Mouse (Mus musculus) liver, embryonic 14.5 days (tissue): ENCODE measurements around the gene Lrrc41. TPM values are rescaled to one million over a fixed set of nuclear protein-coding genes. Genes with fewer than 3 reads are reported as not detected.
A peak's percentile ranks its signal among the peaks of the same experiment; 100 is the strongest.

Experiments used
- ATAC-seq: fragments of 200-750 bp; cut with Nextera tagmentation; 2 replicates; pipeline ENCODE4 v1.8.0; 2017; ENCODE audit warnings: moderate number of reproducible peaks, mild to moderate bottlenecking, moderate library complexity; ENCODE audit not compliant: insufficient read depth
- DNase-seq, 3 experiments: peaks; one replicate each; pipeline ENCODE4 v3.0.0-alpha.2; 2012 to 2013; ENCODE audit warnings: low read depth in 3 of 3, low spot score in 3 of 3
- H3K27ac ChIP-seq: fragments of 300-500 bp; sonication (generic); 2 replicates; pipeline ENCODE4 v1.5.1; 2014; ENCODE audit warnings: moderate library complexity, mild to moderate bottlenecking, control low read depth, inconsistent platforms
- H3K27me3 ChIP-seq: fragments of 300-500 bp; sonication (generic); 2 replicates; pipeline ENCODE4 v1.6.1; 2014; ENCODE audit warnings: mild to moderate bottlenecking, low read length, moderate library complexity; ENCODE audit not compliant: control insufficient read depth, insufficient read depth
- H3K36me3 ChIP-seq: fragments of 300-500 bp; sonication (generic); replicated peaks from 2 replicates; pipeline ENCODE4 v1.6.1; 2014; ENCODE audit warnings: low read depth; ENCODE audit not compliant: control insufficient read depth, insufficient read depth
- H3K4me1 ChIP-seq, 2 experiments: fragments of 200-500 bp in 1 of 2; fragments of 300-500 bp in 1 of 2; sonication (generic) in 1 of 2; replicated peaks; 2 replicates each; pipeline ENCODE4 v1.6.1; 2012 to 2014; ENCODE audit warnings: antibody characterized with exemption in 1 of 2, inconsistent platforms in 1 of 2, low read length in 1 of 2; ENCODE audit not compliant: control insufficient read depth in 2 of 2, insufficient read depth in 2 of 2
- H3K4me2 ChIP-seq: fragments of 300-500 bp; sonication (generic); 2 replicates; pipeline ENCODE4 v1.6.1; 2014; ENCODE audit warnings: low read depth, mild to moderate bottlenecking, control low read depth, moderate library complexity
- H3K4me3 ChIP-seq, 2 experiments: fragments of 200-500 bp in 1 of 2; fragments of 300-500 bp in 1 of 2; sonication (generic) in 1 of 2; 2 replicates each; pipeline ENCODE4 v1.5.1; 2012 to 2014; ENCODE audit warnings: low read depth in 2 of 2, low read length in 2 of 2, mild to moderate bottlenecking in 2 of 2, control low read depth in 1 of 2, inconsistent platforms in 1 of 2, moderate library complexity in 1 of 2; ENCODE audit not compliant: insufficient read depth in 1 of 2
- H3K9ac ChIP-seq: fragments of 300-500 bp; sonication (generic); replicated peaks from 2 replicates; pipeline ENCODE4 v1.6.1; 2014; ENCODE audit warnings: mild to moderate bottlenecking, control low read depth, moderate library complexity
- H3K9me3 ChIP-seq: fragments of 300-500 bp; sonication (generic); 2 replicates; pipeline ENCODE4 v1.6.1; 2016; ENCODE audit warnings: low read length, mixed read lengths; ENCODE audit not compliant: control insufficient read depth
- CTCF ChIP-seq: IDR thresholded peaks from 2 replicates; pipeline ENCODE4 v1.5.1; 2016; ENCODE audit warnings: antibody characterized with exemption, low read depth, control low read depth
- EP300 ChIP-seq: IDR thresholded peaks from 2 replicates; pipeline ENCODE4 v1.6.1; 2016; ENCODE audit warnings: antibody characterized with exemption, low read depth
- WGBS: fragments of 180-500 bp; shearing (Covaris S2); extraction: QIAGEN DNeasy Blood & Tissue Kit; methylation state at CpG from one replicate; pipeline ENCODE4 v1.1.7; 2014; ENCODE audit not compliant: insufficient replicate concordance; 5-methylcytosine and 5-hydroxymethylcytosine counted together
- polyA plus RNA-seq, 2 experiments: library from polyadenylated mRNA; depleted of rRNA in 1 of 2; stranded (reverse) in 1 of 2; unstranded in 1 of 2; fragments of >200 nt; fragmentation: Nextera tagmentation in 1 of 2; extraction: Ambion mirVana in 1 of 2; gene quantifications; 2 replicates each; pipeline versions ENCODE4 v1.2.1 to v1.2.3; 2012 to 2014

Gene Lrrc41
- polyA plus RNA-seq, 2 experiments, result 13.4 to 24.1 TPM

- Histone ChIP-seq H3K27ac (no peak overlapping the region), H3K9ac (no peak overlapping the region), H3K27me3 (no peaks in the 10 kb centered on the region), H3K4me2 (no peak overlapping the region), H3K4me1 (peaks cover 16 to 20% of the 10 kb centered on the region in 2 experiments), H3K36me3 (peaks cover 64% of the 10 kb centered on the region), H3K4me3 (no peak overlapping the region), H3K9me3 (no peaks in the 10 kb centered on the region)
- no peak for DNase-seq
- TF ChIP-seq CTCF (no peak), EP300 (no peak)
- WGBS, result 85% methylated on average over 5 of the region's 5 CpGs
- ATAC-seq, result no peak
Measured at GRCm38 (mm10) chr4:116105278-116105677, 30.2 kb downstream of the Lrrc41 start.

GRCm38 (mm10) chr4:116110695-116111094 lies 35.6 kb downstream of the Lrrc41 start:
- no peak for ATAC-seq
- H3K36me3 ChIP-seq, result peaks cover 41% of the 10 kb centered on the region
- H3K4me2 ChIP-seq, result no peak overlapping the region
- H3K4me1 ChIP-seq, result no peaks in the 10 kb centered on the region
- H3K27me3 ChIP-seq, result no peaks in the 10 kb centered on the region
- WGBS, result 86% methylated on average over 6 of the region's 6 CpGs
- no peak overlapping the region for H3K27ac ChIP-seq
- H3K9me3 ChIP-seq, result no peaks in the 10 kb centered on the region
- no peak overlapping the region for H3K4me3 ChIP-seq
- TF ChIP-seq CTCF (no peak), EP300 (no peak)
- no peak for DNase-seq
- H3K9ac ChIP-seq, result no peak overlapping the region

- H3K27ac ChIP-seq, result no peak overlapping the region
- peaks cover 40% of the 10 kb centered on the region for H3K36me3 ChIP-seq
- H3K4me1 ChIP-seq, result no peaks in the 10 kb centered on the region
- no peaks in the 10 kb centered on the region for H3K27me3 ChIP-seq
- H3K4me3 ChIP-seq, result no peak overlapping the region
- WGBS, result 79% methylated on average over 2 of the region's 2 CpGs
- H3K9ac ChIP-seq, result no peak overlapping the region
- ATAC-seq (no peak), DNase-seq (no peak)
- TF ChIP-seq CTCF (no peak), EP300 (no peak)
- H3K9me3 ChIP-seq, result no peaks in the 10 kb centered on the region
- no peak overlapping the region for H3K4me2 ChIP-seq
Measured at GRCm38 (mm10) chr4:116111486-116111885, 36.4 kb downstream of the Lrrc41 start.

- Histone ChIP-seq H3K9me3 (no peaks in the 10 kb centered on the region), H3K4me1 (peaks cover 8 to 18% of the 10 kb centered on the region in 2 experiments), H3K4me2 (peak overlapping the region; percentile 86), H3K36me3 (peaks cover 5% of the 10 kb centered on the region; the same call in 1 of the 2 replicates), H3K9ac (peak overlapping the region; percentile 85), H3K27ac (peak overlapping the region; percentile 11), H3K4me3 (peak overlapping the region; percentile 80 to 99), H3K27me3 (no peaks in the 10 kb centered on the region)
- DNase-seq (peak in 2 of 3 experiments; percentile 38 to 39), ATAC-seq (peak; percentile 27; the same call in 1 of the 2 replicates)
- WGBS, result 6% methylated on average over 1 of the region's 1 CpGs
- TF ChIP-seq CTCF (no peak), EP300 (no peak)
Measured at GRCm38 (mm10) chr4:116122762-116123161, 47.7 kb downstream of the Lrrc41 start.

GRCm38 (mm10) chr4:116123602-116124519 lies 48.8 kb downstream of the Lrrc41 start, which contains the start of the genes Rad54l and Pomgnt1:
TSS of gene Rad54l (minus strand) at chr4:116123690.
TSS of gene Pomgnt1 (plus strand) at chr4:116123840.
- peak; percentile 97 for ATAC-seq
- DNase-seq, result peak; percentile 86 to 89 (median 87)
- Histone ChIP-seq H3K4me2 (peak within 1 kb of the TSS; percentile 86), H3K9me3 (no peaks in the 10 kb centered on the region), H3K4me3 (peak within 1 kb of the TSS; percentile 80 to 99), H3K27ac (peak within 1 kb of the TSS; percentile 34), H3K27me3 (no peaks in the 10 kb centered on the region), H3K36me3 (no peaks in the 10 kb centered on the region; the same call in 1 of the 2 replicates), H3K9ac (peak within 1 kb of the TSS; percentile 85), H3K4me1 (peaks cover 8 to 18% of the 10 kb centered on the region in 2 experiments)
- WGBS, result 5% methylated on average over 24 of the region's 24 CpGs
- TF ChIP-seq EP300, result no peak
- peak; percentile 66 for TF ChIP-seq CTCF
